Mouse (Mus musculus) B cell, adult 67 days (primary cell): Measurements from ENCODE around the gene Irf2bpl. TPM values are rescaled to one million over a fixed set of nuclear protein-coding genes. Genes with fewer than 3 reads are reported as not detected.

ENCODE experiments used
- total RNA-seq, 2 experiments: library from RNA; stranded (reverse); gene quantifications; 4 replicates each; pipeline ENCODE4 v1.2.4; 2023

Irf2bpl gene
- total RNA-seq = 10 to 100 TPM; 51.8 to 55.5 TPM

GRCm38 (mm10) chr12:86884197-86885058 is at the start of gene Irf2bpl:
Gene Irf2bpl (minus strand): TSS chr12:86884798.

Other genes with a start within 250 kb of the Irf2bpl start
- not detected for gene Vash1, start 206.1 kb downstream of the Irf2bpl start, total RNA-seq
- 1 to 10 TPM; 7.7 to 9.1 TPM for gene Angel1, start 158.3 kb downstream of the Irf2bpl start, total RNA-seq
- not detected for gene Lrrc74a, start 150.4 kb downstream of the Irf2bpl start, total RNA-seq
- 10 to 100 TPM; 47.8 to 48.4 TPM for gene Cipc, start 62.2 kb upstream of the Irf2bpl start, total RNA-seq
- gene Zdhhc22, start 105.6 kb upstream of the Irf2bpl start, total RNA-seq = not detected
- not detected for gene Tmem63c, start 136.5 kb upstream of the Irf2bpl start, total RNA-seq
- gene Ngb, start 217.7 kb upstream of the Irf2bpl start, total RNA-seq = under 1 TPM; 0.55 to 0.56 TPM